Mouse (Mus musculus) intestine, embryonic 16.5 days (tissue): ENCODE results near the gene Mfsd4b1. TPM values are rescaled to one million over a fixed set of nuclear protein-coding genes. Genes with fewer than 3 reads are reported as not detected.

ENCODE experiments used
- ATAC-seq: fragments of 200-750 bp; cut with Nextera tagmentation; 2 replicates; pipeline ENCODE4 v1.8.0; 2017; ENCODE audit warnings: moderate TSS enrichment, moderate library complexity
- H3K27ac ChIP-seq: fragments of 300-500 bp; sonication (generic); 2 replicates; pipeline ENCODE4 v1.5.1; 2014; ENCODE audit warnings: mild to moderate bottlenecking, low read length
- H3K27me3 ChIP-seq: fragments of 300-500 bp; sonication (generic); replicated peaks from 2 replicates; pipeline ENCODE4 v1.6.1; 2014; ENCODE audit warnings: low read length, control low read depth, mixed read lengths; ENCODE audit not compliant: control insufficient read depth, insufficient read depth
- H3K36me3 ChIP-seq: fragments of 300-500 bp; sonication (generic); 2 replicates; pipeline ENCODE4 v1.6.1; 2014; ENCODE audit warnings: low read length, control low read depth; ENCODE audit not compliant: control insufficient read depth, insufficient read depth
- H3K4me1 ChIP-seq: fragments of 300-500 bp; sonication (generic); 2 replicates; pipeline ENCODE4 v1.6.1; 2014; ENCODE audit warnings: low read length, control low read depth, mixed read lengths; ENCODE audit not compliant: control insufficient read depth, insufficient read depth
- H3K4me2 ChIP-seq: fragments of 300-500 bp; sonication (generic); 2 replicates; pipeline ENCODE4 v1.6.1; 2014; ENCODE audit warnings: low read depth, low read length, control low read depth
- H3K4me3 ChIP-seq: fragments of 300-500 bp; sonication (generic); 2 replicates; pipeline ENCODE4 v1.5.1; 2014; ENCODE audit warnings: mild to moderate bottlenecking, low read length
- H3K9ac ChIP-seq: fragments of 300-500 bp; sonication (generic); 2 replicates; pipeline ENCODE4 v1.6.1; 2014; ENCODE audit warnings: low read depth, low read length
- H3K9me3 ChIP-seq: fragments of 300-500 bp; sonication (generic); 2 replicates; pipeline ENCODE4 v1.6.1; 2016; ENCODE audit warnings: low read length, control low read depth; ENCODE audit not compliant: control insufficient read depth
- WGBS: fragments of 180-500 bp; shearing (Covaris S2); extraction: QIAGEN DNeasy Blood & Tissue Kit; methylation state at CpG from one replicate; pipeline ENCODE4 v1.1.7; 2014; 5-methylcytosine and 5-hydroxymethylcytosine counted together
- polyA plus RNA-seq: library from polyadenylated mRNA; unstranded; fragments of >200 nt; fragmentation: Nextera tagmentation; extraction: Ambion mirVana; gene quantifications from 2 replicates; pipeline ENCODE4 v1.2.1, GENCODE M21; 2015

Mfsd4b1 gene
- polyA plus RNA-seq, 1 experiment from 2014 or later = 1.4 TPM

GRCm38 (mm10) chr10:40062812-40063211 is 37.7 kb upstream of the Mfsd4b1 start:
- Histone ChIP-seq H3K4me1 (peaks cover 9% of the 10 kb centered on the region; the same call in 1 of the 2 replicates), H3K4me2 (no peak overlapping the region; the same call in 1 of the 2 replicates), H3K9me3 (no peaks in the 10 kb centered on the region), H3K36me3 (no peaks in the 10 kb centered on the region), H3K27ac (peak overlapping the region; percentile 29; the same call in 1 of the 2 replicates), H3K27me3 (no peaks in the 10 kb centered on the region), H3K9ac (no peak overlapping the region), H3K4me3 (no peak overlapping the region)
- ATAC-seq = no peak
- WGBS = 46% methylated on average over 6 of the region's 6 CpGs

DNA sequence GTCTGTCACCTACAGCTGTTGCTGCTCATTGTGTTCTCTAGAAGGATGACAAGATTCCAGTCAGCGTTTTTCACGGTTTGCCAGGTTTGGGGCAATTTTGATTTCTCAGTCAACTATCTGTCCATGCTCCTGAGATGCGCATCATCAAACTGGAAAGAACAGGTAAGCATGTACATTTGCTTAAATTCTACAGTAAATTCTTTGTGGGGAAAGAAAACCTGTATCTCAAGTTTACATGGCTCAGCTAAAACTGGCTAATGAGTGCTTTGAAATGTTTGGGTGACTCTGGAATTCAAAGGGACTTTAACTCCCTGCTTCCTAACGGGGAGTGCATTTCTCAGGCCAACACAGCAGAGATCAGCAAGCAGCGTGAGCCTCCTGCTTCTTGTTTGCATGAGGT is 36.9 kb upstream of the Mfsd4b1 start:
- ATAC-seq = no peak
- WGBS = 86% methylated on average over 5 of the region's 5 CpGs
- Histone ChIP-seq H3K36me3 (no peaks in the 10 kb centered on the region), H3K4me3 (no peak overlapping the region), H3K27ac (no peak overlapping the region), H3K9me3 (no peaks in the 10 kb centered on the region), H3K4me1 (peaks cover 11% of the 10 kb centered on the region; the same call in 1 of the 2 replicates), H3K27me3 (no peaks in the 10 kb centered on the region), H3K9ac (no peak overlapping the region), H3K4me2 (no peak overlapping the region)

GRCm38 (mm10) chr10:40058786-40059120 is 33.7 kb upstream of the Mfsd4b1 start:
- Histone ChIP-seq H3K27ac (0 out of 2 replicates have a peak overlapping the region, but pooled peaks have one; percentile 5), H3K4me2 (no peak overlapping the region), H3K4me1 (peaks cover 20% of the 10 kb centered on the region), H3K27me3 (no peaks in the 10 kb centered on the region), H3K36me3 (no peaks in the 10 kb centered on the region), H3K4me3 (no peak overlapping the region), H3K9me3 (no peaks in the 10 kb centered on the region), H3K9ac (no peak overlapping the region)
- ATAC-seq = peak; percentile 61
- WGBS = 53% methylated on average over 3 of the region's 3 CpGs

GRCm38 (mm10) chr10:40058062-40058785 is 33.2 kb upstream of the Mfsd4b1 start:
- peak; percentile 32 for ATAC-seq
- peak overlapping the region; percentile 57 for H3K27ac ChIP-seq

DNA sequence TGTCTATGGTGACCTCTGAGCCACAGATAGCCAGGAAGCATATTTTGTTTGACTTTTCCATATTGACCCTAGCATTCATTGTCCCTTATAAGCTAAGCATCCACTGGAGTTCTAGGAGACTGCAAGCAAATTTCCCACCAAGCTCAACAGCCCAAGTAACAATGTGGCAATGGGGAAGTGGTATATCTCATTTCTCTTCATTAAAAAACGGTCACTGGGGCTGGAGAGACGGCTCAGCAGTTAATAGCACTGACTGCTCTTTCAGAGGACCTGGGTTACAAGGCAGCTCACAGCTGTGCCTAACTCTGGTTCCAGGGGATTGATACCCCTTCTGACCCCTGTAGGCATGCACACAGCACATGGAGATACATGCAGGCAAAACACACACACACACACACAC is 32.5 kb upstream of the Mfsd4b1 start:
- H3K9ac ChIP-seq = no peak overlapping the region
- H3K4me1 ChIP-seq = peaks cover 23% of the 10 kb centered on the region
- no peak overlapping the region for H3K4me3 ChIP-seq
- H3K36me3 ChIP-seq = no peaks in the 10 kb centered on the region
- no peak overlapping the region for H3K27ac ChIP-seq
- no peaks in the 10 kb centered on the region for H3K27me3 ChIP-seq
- no peak overlapping the region for H3K4me2 ChIP-seq
- H3K9me3 ChIP-seq = no peaks in the 10 kb centered on the region
- WGBS = 54% methylated on average over 2 of the region's 2 CpGs
- no peak for ATAC-seq

More at GRCm38 (mm10) chr10:40058062-40058785, 33.2 kb upstream of the Mfsd4b1 start:
- peaks cover 23% of the 10 kb centered on the region for H3K4me1 ChIP-seq
- no peaks in the 10 kb centered on the region for H3K9me3 ChIP-seq
- H3K4me2 ChIP-seq = no peak overlapping the region
- H3K36me3 ChIP-seq = no peaks in the 10 kb centered on the region
- no peak overlapping the region for H3K9ac ChIP-seq
- no peak overlapping the region for H3K4me3 ChIP-seq
- no peaks in the 10 kb centered on the region for H3K27me3 ChIP-seq
- WGBS = 51% methylated on average over 6 of the region's 6 CpGs

GRCm38 (mm10) chr10:40054455-40054854 is 29.4 kb upstream of the Mfsd4b1 start:
- H3K9me3 ChIP-seq = no peaks in the 10 kb centered on the region
- no peaks in the 10 kb centered on the region for H3K36me3 ChIP-seq
- H3K27ac ChIP-seq = peak overlapping the region; percentile 34; the same call in 1 of the 2 replicates
- no peaks in the 10 kb centered on the region for H3K27me3 ChIP-seq
- WGBS = 78% methylated on average over 8 of the region's 8 CpGs
- no peak overlapping the region for H3K4me2 ChIP-seq
- H3K4me3 ChIP-seq = no peak overlapping the region
- peaks cover 23% of the 10 kb centered on the region for H3K4me1 ChIP-seq
- H3K9ac ChIP-seq = no peak overlapping the region
- no peak for ATAC-seq

DNA sequence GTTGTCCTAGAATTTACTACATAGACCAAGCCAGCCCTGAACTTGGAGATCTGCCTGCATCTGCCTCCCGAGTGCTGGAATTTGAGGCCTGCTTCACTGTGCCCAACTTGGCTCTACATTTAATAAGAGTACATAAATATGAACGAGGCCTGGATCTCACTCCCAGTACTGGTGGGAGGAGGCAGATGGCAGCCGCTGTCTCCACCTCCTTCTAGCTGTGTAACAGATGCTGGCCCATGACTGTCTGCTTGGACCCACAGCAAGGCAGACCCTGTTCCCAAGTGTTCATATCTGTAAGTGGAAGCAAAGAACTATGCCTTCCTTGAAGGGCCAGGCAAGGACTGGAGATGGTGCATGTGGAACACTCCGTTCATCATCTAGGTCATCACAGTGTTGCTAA is 28.8 kb upstream of the Mfsd4b1 start:
- H3K9me3 ChIP-seq = no peaks in the 10 kb centered on the region
- H3K27me3 ChIP-seq = no peaks in the 10 kb centered on the region
- no peaks in the 10 kb centered on the region for H3K36me3 ChIP-seq
- no peak for ATAC-seq
- 0 out of 2 replicates have a peak overlapping the region, but pooled peaks have one; percentile 29 for H3K9ac ChIP-seq
- H3K27ac ChIP-seq = peak overlapping the region; percentile 33; the same call in 1 of the 2 replicates
- H3K4me3 ChIP-seq = no peak overlapping the region
- H3K4me1 ChIP-seq = peaks cover 19% of the 10 kb centered on the region
- 88% methylated on average over 4 of the region's 4 CpGs for WGBS
- no peak overlapping the region for H3K4me2 ChIP-seq

- Histone ChIP-seq H3K4me1 (peaks cover 15% of the 10 kb centered on the region), H3K27ac (peak overlapping the region; percentile 33; the same call in 1 of the 2 replicates), H3K4me3 (no peak overlapping the region), H3K4me2 (no peak overlapping the region), H3K9ac (0 out of 2 replicates have a peak overlapping the region, but pooled peaks have one; percentile 29), H3K36me3 (no peaks in the 10 kb centered on the region), H3K27me3 (no peaks in the 10 kb centered on the region), H3K9me3 (no peaks in the 10 kb centered on the region)
- 52% methylated on average over 3 of the region's 3 CpGs for WGBS
- no peak for ATAC-seq
Observed at GRCm38 (mm10) chr10:40053257-40053895, 28.3 kb upstream of the Mfsd4b1 start.

DNA sequence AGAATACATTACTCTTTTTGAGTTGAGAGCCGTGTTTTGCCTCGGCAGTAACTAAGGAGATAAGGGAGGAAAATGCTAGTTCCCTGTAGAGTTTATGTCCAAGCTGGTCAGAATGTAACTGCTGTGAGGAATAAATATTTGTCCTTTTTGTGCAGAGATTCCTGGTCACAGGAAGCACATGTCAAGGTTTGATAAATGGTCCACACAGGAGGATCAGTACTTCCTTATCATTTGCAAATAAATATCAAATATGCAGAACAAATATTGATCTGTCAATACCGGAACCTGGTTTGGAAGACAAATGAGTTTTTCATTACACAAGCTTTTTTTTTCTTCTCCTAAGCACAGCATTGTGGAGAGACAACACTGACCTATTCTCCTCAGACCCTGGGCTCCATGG is 26.9 kb upstream of the Mfsd4b1 start:
- peaks cover 13% of the 10 kb centered on the region for H3K4me1 ChIP-seq
- no peak overlapping the region for H3K4me2 ChIP-seq
- no peak for ATAC-seq

More for the DNA sequence above, 26.9 kb upstream of the Mfsd4b1 start:
- Histone ChIP-seq H3K27ac (peak overlapping the region; percentile 13; the same call in 1 of the 2 replicates), H3K4me3 (no peak overlapping the region), H3K9ac (0 out of 2 replicates have a peak overlapping the region, but pooled peaks have one; percentile 24), H3K36me3 (no peaks in the 10 kb centered on the region), H3K9me3 (no peaks in the 10 kb centered on the region), H3K27me3 (no peaks in the 10 kb centered on the region)
- 52% methylated on average over 3 of the region's 3 CpGs for WGBS
